Mouse (Mus musculus): ENCODE results near the gene Mrto4. TPM values are rescaled to one million over a fixed set of nuclear protein-coding genes. Genes with fewer than 3 reads are reported as not detected.

Gene Mrto4
- total and polyA plus RNA-seq, 3 experiments, result 176 to 225 (median 195) TPM

DNA sequence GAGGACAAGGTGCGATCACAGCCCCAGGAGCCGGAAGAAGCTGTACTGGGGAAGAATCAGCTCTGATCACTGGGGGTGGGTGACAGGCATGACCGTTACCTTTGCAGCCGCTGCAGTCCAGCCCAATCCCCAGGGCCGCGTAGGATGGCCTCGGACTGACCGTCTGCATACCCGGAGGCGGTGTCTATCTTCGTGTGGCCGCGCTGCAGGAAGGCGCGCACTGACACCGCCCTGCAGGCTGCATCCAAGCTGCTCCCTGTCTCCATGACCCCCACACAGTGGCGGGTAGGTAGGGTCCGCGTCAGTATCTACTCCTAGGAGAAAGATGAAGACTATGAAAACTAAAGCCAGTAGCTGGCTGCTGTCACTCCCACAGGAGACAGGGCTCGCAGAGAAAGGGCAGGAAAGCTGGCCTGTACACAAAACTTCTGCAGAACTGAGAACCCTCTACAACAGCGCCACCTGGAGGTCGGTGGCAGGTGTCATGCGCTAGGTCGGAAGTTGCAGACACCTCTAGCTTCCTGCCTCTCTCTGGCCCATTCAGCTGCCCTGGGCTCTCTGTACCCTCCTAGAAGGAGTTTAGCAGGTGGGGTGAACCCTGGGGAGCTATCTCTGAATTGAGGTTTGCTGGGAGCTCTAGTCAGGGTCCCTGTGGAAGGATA lies 15.4 kb downstream of the Mrto4 start:
- no peak overlapping the region for H3K4me2 ChIP-seq (ENCODE audit: insufficient read depth, low read depth, poor library complexity, severe bottlenecking)
- peak; percentile 82 for DNase-seq (ENCODE audit: extremely low read depth)
- no peak overlapping the region for H3K27ac ChIP-seq (ENCODE audit: insufficient read depth, low read depth)
- H3K9ac ChIP-seq (ENCODE audit: insufficient read depth, low read depth), result no peak overlapping the region
- TF ChIP-seq NRF1 (IDR thresholded peaks at IDR 0.05; ENCODE audit: low read depth, low read length), result peak; percentile 48; the same call in 1 of the 2 replicates
- TF ChIP-seq MYC (IDR thresholded peaks at IDR 0.05; ENCODE audit: low read depth, low read length), result 0 out of 2 replicates have a peak, but pooled peaks have one; percentile 54
- no peak for TF ChIP-seq PAX5 (IDR thresholded peaks at IDR 0.05; ENCODE audit: low read length)
- TF ChIP-seq SMC3 (IDR thresholded peaks at IDR 0.05; ENCODE audit: low read depth, low read length), result peak; percentile 75
- TF ChIP-seq E2F4 (IDR thresholded peaks at IDR 0.05; ENCODE audit: insufficient replicate concordance, low read depth, low read length), result no peak
- TF ChIP-seq CTCF (conservative IDR thresholded peaks at IDR 0.05 in 1 of 2, IDR thresholded peaks at IDR 0.05 in 1 of 2; ENCODE audit: low read depth in 2 of 2, low read length in 2 of 2), result peak; percentile 73 to 80
- 0 out of 2 replicates have a peak, but pooled peaks have one; percentile 15 for TF ChIP-seq HCFC1 (IDR thresholded peaks at IDR 0.05; ENCODE audit: low read depth, low read length)
- TF ChIP-seq RAD21 (IDR thresholded peaks at IDR 0.05; ENCODE audit: low read depth, low read length), result peak; percentile 69
- TF ChIP-seq ELF1 (IDR thresholded peaks at IDR 0.05; ENCODE audit: low read depth, low read length), result peak; percentile 67
- no peak for TF ChIP-seq NELFE (IDR thresholded peaks at IDR 0.05; ENCODE audit: low read depth, low read length)
- no peak for TF ChIP-seq ZC3H11A (IDR thresholded peaks at IDR 0.05; ENCODE audit: low read depth, low read length)
- no peak overlapping the region for H3K4me3 ChIP-seq (replicated peaks in 1 of 3; ENCODE audit: low read depth in 2 of 3, low read length in 2 of 3, poor library complexity in 1 of 3)
- H3K36me3 ChIP-seq (replicated peaks in 1 of 2; ENCODE audit: control insufficient read depth in 1 of 2, insufficient read depth in 1 of 2, low read length in 1 of 2), result peaks cover 0 to under 1% of the 10 kb centered on the region in 2 experiments
- H3K79me2 ChIP-seq (replicated peaks; ENCODE audit: control insufficient read depth, extremely low read depth, insufficient read depth, poor library complexity, severe bottlenecking), result no peaks in the 10 kb centered on the region
- in situ Hi-C loops (cut with MboI; ENCODE audit: low pct_ligation_motif_present, low pct_unique_long_range_greater_than_20kb, low sequenced_read_pairs) (no loop called here), dilution Hi-C loops (cut with MboI; ENCODE audit: extremely low pct_ligation_motif_present, extremely low pct_unique_long_range_greater_than_20kb, low sequenced_read_pairs) (no loop called here)
- peaks cover 0 to 4% of the 10 kb centered on the region in 2 experiments; a peak in 2 of 4 replicates for H3K4me1 ChIP-seq (ENCODE audit: control insufficient read depth in 1 of 2, insufficient read depth in 2 of 2)
- peaks cover 3% of the 10 kb centered on the region for H3K27me3 ChIP-seq (replicated peaks)
- no peaks in the 10 kb centered on the region for H3K9me3 ChIP-seq (replicated peaks; ENCODE audit: low read length)

DNA sequence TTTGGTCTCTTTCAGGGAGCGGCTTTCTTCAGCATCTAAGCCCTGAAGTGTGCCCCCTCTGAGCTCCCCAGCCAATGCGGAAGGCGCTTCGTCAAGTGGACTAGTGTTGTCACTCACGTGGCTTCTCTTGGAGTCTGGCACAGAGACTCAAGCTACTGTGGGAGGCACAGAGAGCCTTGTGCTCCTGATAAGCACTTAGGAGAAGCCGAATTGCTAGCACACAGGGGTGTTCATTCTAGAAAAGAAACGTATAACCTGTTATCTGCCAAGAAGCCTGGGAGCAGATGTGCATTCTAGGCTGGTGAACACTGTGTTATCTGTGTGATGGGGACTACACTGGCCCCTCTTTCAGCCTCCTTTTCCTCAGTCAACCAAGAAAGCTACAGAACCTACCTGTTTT lies 16.9 kb downstream of the Mrto4 start:
- no peak overlapping the region for H3K27ac ChIP-seq (ENCODE audit: insufficient read depth, low read depth)
- H3K4me1 ChIP-seq (ENCODE audit: control insufficient read depth in 1 of 2, insufficient read depth in 2 of 2), result peaks cover 0 to 12% of the 10 kb centered on the region in 2 experiments; a peak in 2 of 4 replicates
- TF ChIP-seq BHLHE40 (IDR thresholded peaks at IDR 0.05; ENCODE audit: low read depth, low read length), result no peak
- TF ChIP-seq ZC3H11A (IDR thresholded peaks at IDR 0.05; ENCODE audit: low read depth, low read length), result no peak
- TF ChIP-seq CHD2 (IDR thresholded peaks at IDR 0.05; ENCODE audit: low read length), result no peak
- no peak for TF ChIP-seq MAFK (IDR thresholded peaks at IDR 0.05; ENCODE audit: insufficient replicate concordance, low read length)
- TF ChIP-seq RAD21 (IDR thresholded peaks at IDR 0.05; ENCODE audit: low read depth, low read length), result no peak
- no peak for TF ChIP-seq NRF1 (IDR thresholded peaks at IDR 0.05; ENCODE audit: low read depth, low read length)
- TF ChIP-seq TBP (conservative IDR thresholded peaks at IDR 0.05; ENCODE audit: low read depth, low read length), result no peak
- no peaks in the 10 kb centered on the region for H3K36me3 ChIP-seq (replicated peaks in 1 of 2; ENCODE audit: control insufficient read depth in 1 of 2, insufficient read depth in 1 of 2, low read length in 1 of 2)
- H3K27me3 ChIP-seq (replicated peaks), result peaks cover 3% of the 10 kb centered on the region
- H3K9me3 ChIP-seq (replicated peaks; ENCODE audit: low read length), result no peaks in the 10 kb centered on the region
- dilution Hi-C loops (cut with MboI; ENCODE audit: extremely low pct_ligation_motif_present, extremely low pct_unique_long_range_greater_than_20kb, low sequenced_read_pairs), result no loop called here
- no peaks in the 10 kb centered on the region for H3K79me2 ChIP-seq (replicated peaks; ENCODE audit: control insufficient read depth, extremely low read depth, insufficient read depth, poor library complexity, severe bottlenecking)
- H3K4me3 ChIP-seq (replicated peaks in 1 of 3; ENCODE audit: low read depth in 2 of 3, low read length in 2 of 3, poor library complexity in 1 of 3), result no peak overlapping the region
- DNase-seq (ENCODE audit: extremely low read depth), result no peak
- no peak overlapping the region for H3K9ac ChIP-seq (ENCODE audit: insufficient read depth, low read depth)
- in situ Hi-C loops (cut with MboI; ENCODE audit: low pct_ligation_motif_present, low pct_unique_long_range_greater_than_20kb, low sequenced_read_pairs), result no loop called here
- H3K4me2 ChIP-seq (ENCODE audit: insufficient read depth, low read depth, poor library complexity, severe bottlenecking), result no peak overlapping the region
